Mouse (Mus musculus) erythroblast, embryonic 14.5 days (primary cell): Measurements from ENCODE around the gene BC048679. TPM values are rescaled to one million over a fixed set of nuclear protein-coding genes. Genes with fewer than 3 reads are reported as not detected.
"Not testable (repeated sequence)": the region's sequence is repeated elsewhere in the genome, so short reads cannot be mapped to it uniquely, and the experiment has no call there.

Experiments
- H3K27me3 ChIP-seq: 2 replicates; pipeline ENCODE4 v1.6.1; 2012; ENCODE audit warnings: inconsistent platforms; ENCODE audit not compliant: control insufficient read depth
- H3K36me3 ChIP-seq: 2 replicates; pipeline ENCODE4 v1.6.1; 2012; ENCODE audit warnings: mild to moderate bottlenecking, inconsistent platforms; ENCODE audit not compliant: control insufficient read depth
- H3K4me1 ChIP-seq: 2 replicates; pipeline ENCODE4 v1.6.1; 2012; ENCODE audit warnings: inconsistent platforms; ENCODE audit not compliant: control insufficient read depth
- H3K4me3 ChIP-seq: replicated peaks from 2 replicates; pipeline ENCODE3; 2012; ENCODE audit warnings: moderate library complexity, mild to moderate bottlenecking, inconsistent platforms
- H3K9me3 ChIP-seq: 2 replicates; pipeline ENCODE4 v1.6.1; 2012; ENCODE audit warnings: low read length, inconsistent platforms, mixed read lengths; ENCODE audit not compliant: control insufficient read depth
- GATA1 ChIP-seq: IDR thresholded peaks from 2 replicates; pipeline ENCODE4 v1.6.1; 2012; ENCODE audit warnings: low read length, inconsistent platforms, mixed read lengths
- TAL1 ChIP-seq: IDR thresholded peaks from 3 replicates; pipeline ENCODE4 v1.6.1; 2012; ENCODE audit warnings: low read length, inconsistent platforms, mixed read lengths
- polyA plus RNA-seq: library from polyadenylated mRNA; stranded (reverse); fragments of >175 nt; gene quantifications from 2 replicates; pipeline ENCODE4 v1.2.3, GENCODE M21; 2012

The BC048679 gene
- polyA plus RNA-seq, 1 experiment, result not detected

DNA sequence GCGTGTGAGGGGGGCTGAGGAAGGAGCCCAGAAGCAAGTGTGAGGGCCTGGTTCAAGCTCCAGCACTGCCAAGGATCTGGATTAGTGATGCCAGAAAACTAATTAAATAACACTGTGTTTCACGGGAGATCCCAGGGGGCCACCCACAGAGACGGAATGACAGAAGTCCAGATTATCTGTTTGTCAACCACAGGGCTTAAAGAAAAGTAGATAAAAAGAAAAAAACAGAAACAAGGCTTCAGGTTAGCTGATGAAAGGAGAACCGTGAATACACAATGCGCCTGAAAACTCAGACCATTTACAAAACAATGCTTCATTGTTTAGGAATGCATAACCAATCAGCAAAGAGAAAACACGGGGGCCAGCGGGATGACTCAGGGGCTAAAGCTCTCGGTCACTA is 17.3 kb downstream of the BC048679 start:
- Histone ChIP-seq H3K27me3 (peaks cover 14% of the 10 kb centered on the region), H3K4me1 (no peaks in the 10 kb centered on the region), H3K4me3 (no peak overlapping the region), H3K36me3 (no peaks in the 10 kb centered on the region), H3K9me3 (no peaks in the 10 kb centered on the region)
- TF ChIP-seq TAL1 (no peak), GATA1 (no peak)

DNA sequence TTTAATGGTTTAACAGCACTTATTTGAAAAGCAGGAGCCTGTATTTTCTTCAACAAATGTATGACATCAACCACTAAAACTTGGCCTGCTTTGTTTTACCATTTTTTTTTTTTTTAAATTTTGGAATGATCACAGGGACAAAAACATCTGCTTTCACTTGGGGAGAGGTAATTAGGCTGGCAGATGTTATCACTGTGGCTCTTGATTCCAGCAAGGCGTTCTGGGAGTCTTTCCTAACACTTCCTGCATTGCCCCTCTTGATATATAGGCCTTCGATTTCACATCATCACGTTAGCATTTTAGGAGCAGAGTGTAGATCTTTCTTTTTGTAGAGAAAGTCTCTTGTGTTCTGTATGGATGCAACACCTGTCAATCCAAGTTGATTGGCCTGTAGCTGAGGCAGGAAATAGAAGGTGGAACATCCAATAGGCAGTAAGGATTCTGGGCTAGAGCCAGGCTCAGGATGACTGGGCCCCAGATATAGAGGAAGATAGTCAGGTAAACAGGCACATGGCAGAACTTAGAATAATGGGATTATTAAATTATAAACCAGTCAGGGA is 18.5 kb downstream of the BC048679 start:
- no peak for TF ChIP-seq TAL1
- no peak for TF ChIP-seq GATA1
- H3K4me1 ChIP-seq, result no peaks in the 10 kb centered on the region
- no peak overlapping the region for H3K4me3 ChIP-seq
- H3K36me3 ChIP-seq, result no peaks in the 10 kb centered on the region
- H3K9me3 ChIP-seq, result no peaks in the 10 kb centered on the region
- H3K27me3 ChIP-seq, result peaks cover 14% of the 10 kb centered on the region

DNA sequence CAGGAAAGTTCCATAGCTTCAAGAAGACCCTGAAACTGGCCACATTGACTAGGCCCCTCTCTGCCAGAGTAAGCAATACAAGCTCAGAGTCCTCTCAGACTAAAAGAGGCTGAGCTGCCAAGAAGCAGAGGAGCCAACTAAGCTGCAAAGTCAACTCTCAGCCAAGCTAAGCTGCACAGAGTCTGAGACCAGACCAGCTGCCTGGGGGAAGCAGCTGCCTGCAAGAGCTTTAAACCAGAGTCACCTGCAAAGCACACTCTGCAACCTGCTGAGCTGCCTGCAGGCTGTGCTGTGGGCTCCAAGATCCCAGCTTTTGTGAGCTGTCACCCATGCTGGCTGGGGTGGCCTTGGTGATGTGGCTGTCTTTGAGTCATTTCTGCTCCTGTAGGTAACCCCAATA is 19.8 kb downstream of the BC048679 start:
- H3K27me3 ChIP-seq, result peaks cover 14% of the 10 kb centered on the region
- not testable (repeated sequence) for H3K4me1 ChIP-seq, H3K36me3 ChIP-seq, H3K9me3 ChIP-seq, H3K4me3 ChIP-seq

DNA sequence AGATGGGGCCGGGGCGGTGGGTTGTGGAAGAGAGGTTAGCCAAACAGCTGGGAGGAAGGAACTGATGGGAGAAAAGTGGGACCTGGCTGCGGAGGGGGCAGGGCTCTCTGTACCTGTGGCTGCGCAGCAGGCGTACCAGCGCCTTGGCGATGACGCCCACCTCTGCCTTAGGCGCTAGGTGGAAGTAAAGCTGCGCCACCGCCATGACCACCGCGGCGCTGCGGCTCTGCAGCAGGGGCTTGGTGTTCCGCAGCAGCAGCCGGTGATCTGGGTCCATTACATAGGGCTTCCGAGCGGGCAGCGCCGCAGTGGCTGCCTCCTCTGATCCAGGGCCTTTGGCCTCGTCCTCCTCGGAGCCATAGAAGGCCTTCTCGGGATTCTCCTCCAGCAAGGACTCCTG is 21.2 kb downstream of the BC048679 start:
- Histone ChIP-seq H3K36me3 (no peaks in the 10 kb centered on the region), H3K9me3 (no peaks in the 10 kb centered on the region), H3K4me3 (no peak overlapping the region), H3K4me1 (no peaks in the 10 kb centered on the region), H3K27me3 (peaks cover 14% of the 10 kb centered on the region)
- no peak for TF ChIP-seq TAL1
- TF ChIP-seq GATA1, result no peak

DNA sequence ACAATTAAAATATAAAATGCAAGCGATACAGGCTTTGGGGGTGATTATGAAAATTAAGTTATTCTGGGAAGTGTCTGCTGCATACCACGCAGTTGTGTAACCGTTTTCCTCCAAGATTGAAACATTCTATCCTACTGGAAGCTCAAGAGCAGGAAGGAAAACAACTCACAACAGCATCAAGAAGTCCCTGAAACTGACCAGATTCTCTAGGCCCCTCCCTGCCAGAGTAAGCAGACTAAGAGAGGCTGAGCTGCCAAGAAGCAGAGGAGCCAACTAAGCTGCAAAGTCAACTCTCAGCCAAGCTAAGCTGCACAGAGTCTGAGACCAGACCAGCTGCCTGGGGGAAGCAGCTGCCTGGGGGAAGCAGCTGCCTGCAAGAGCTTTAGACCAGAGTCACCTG is 22.9 kb downstream of the BC048679 start:
- Histone ChIP-seq H3K36me3 (no peaks in the 10 kb centered on the region), H3K9me3 (no peaks in the 10 kb centered on the region), H3K27me3 (peaks cover 14% of the 10 kb centered on the region), H3K4me3 (no peak overlapping the region), H3K4me1 (no peaks in the 10 kb centered on the region)
- TF ChIP-seq TAL1 (no peak), GATA1 (no peak)

DNA sequence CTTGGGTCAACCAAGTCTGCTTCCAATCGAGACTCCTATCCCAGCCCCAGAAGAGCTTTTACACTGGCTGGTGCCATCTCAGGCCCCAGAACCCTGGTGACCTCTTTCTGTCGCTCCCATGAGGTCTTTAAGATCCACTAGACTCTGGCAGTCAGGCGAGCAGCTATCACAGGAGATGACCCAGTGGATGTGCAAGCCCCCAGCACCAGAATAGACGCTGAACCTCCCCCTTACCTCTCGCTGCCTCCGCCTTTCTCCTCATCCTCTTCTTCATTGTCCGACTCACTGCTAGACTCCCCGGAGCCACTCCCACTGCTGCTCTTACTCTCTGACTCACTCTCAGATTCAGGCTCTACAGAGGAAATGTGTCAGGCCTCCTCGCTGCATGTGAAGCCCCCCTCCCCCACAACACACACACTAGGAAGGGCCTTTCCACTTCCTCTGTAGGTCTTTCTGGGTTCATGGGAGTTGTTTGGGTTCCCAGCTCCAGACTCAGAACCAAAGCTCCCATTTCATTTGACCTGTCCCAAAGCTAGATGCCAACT is 33.1 kb downstream of the BC048679 start:
- no peaks in the 10 kb centered on the region for H3K4me1 ChIP-seq
- no peaks in the 10 kb centered on the region for H3K36me3 ChIP-seq
- H3K27me3 ChIP-seq, result peaks cover 2% of the 10 kb centered on the region
- no peak overlapping the region for H3K4me3 ChIP-seq
- TF ChIP-seq TAL1 (no peak), GATA1 (no peak)
- no peaks in the 10 kb centered on the region for H3K9me3 ChIP-seq

DNA sequence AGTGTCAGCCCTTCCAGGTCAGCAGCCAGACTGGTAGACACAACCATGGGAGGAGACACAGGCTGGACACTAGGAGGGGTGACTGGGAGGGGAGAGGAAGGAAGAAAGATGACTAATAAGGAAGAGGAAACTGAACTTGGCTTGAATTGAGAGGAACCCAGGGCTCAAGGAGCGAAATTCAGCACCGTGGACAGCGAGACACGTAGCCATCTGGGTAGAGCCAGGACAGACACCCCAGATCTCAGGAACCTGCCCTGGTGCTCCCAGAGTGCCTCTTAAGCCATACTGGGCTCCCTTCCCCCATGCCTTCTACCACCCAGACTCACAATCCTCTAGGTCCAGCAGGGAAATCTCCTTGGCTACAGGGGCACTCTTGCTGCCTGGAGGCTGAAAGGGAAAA is 34.0 kb downstream of the BC048679 start:
- Histone ChIP-seq H3K27me3 (peaks cover 2% of the 10 kb centered on the region), H3K4me3 (no peak overlapping the region), H3K9me3 (no peaks in the 10 kb centered on the region), H3K36me3 (no peaks in the 10 kb centered on the region), H3K4me1 (no peaks in the 10 kb centered on the region)
- TF ChIP-seq TAL1, result no peak
- no peak for TF ChIP-seq GATA1

DNA sequence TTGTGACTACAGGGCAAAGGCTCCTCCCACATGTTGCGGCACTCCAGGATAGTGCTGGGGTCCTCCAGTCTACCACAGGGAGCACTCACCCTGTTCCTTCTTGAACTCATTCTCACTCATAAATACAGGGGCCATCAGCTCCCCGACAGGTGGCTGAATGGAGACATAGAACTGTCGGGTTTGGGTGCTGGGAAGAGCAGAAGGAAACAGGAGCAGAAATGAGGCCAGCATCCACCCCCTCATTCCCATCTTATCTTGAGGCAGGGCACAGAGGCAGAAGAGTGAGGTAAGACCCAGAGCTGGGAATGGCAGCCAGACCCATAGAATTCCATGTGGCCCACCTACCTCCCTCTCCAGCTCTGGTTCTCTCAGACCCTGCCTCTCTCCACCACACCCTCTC is 35.3 kb downstream of the BC048679 start:
- Histone ChIP-seq H3K4me1 (no peaks in the 10 kb centered on the region), H3K27me3 (peaks cover 5% of the 10 kb centered on the region), H3K4me3 (no peak overlapping the region), H3K36me3 (no peaks in the 10 kb centered on the region), H3K9me3 (no peaks in the 10 kb centered on the region)
- no peak for TF ChIP-seq TAL1
- TF ChIP-seq GATA1, result no peak

DNA sequence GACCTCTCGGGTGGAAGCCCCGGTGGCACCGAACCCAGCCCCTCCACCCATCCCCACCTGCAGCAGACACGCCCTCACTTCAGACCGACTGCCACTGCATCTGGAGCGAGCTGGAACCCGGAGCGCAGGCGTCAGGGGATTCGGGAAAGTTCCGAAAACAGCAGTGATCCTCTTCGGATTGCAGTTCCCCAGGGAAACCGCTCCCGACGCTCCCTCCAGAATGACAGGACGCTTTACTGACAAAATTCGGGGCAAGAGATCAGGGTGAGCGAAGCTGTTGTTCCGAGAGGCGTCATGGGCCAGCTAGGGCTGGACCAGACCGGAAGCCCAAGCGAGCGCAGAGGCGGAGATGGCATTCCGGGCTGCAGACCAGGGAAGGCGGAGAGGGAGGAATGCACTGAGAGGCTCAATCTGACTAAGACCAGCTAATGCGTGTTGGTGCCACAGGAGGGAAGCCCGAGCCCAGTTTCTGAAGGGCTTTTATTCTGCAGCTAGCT is 42.9 kb downstream of the BC048679 start, which contains the start of gene Cpeb1:
Gene Cpeb1 (minus strand): TSS at position 311 of the 497 bp plus-strand sequence.
- no peaks in the 10 kb centered on the region for H3K4me1 ChIP-seq
- peaks cover 70% of the 10 kb centered on the region for H3K27me3 ChIP-seq
- peaks cover 5% of the 10 kb centered on the region for H3K9me3 ChIP-seq

More for the DNA sequence above, 42.9 kb downstream of the BC048679 start, which contains the start of gene Cpeb1:
- H3K4me3 ChIP-seq, result no peak within 1 kb of the TSS
- no peak for TF ChIP-seq TAL1
- TF ChIP-seq GATA1, result no peak
- no peaks in the 10 kb centered on the region for H3K36me3 ChIP-seq
